Mouse (Mus musculus) monocyte, adult 59 days (primary cell): Measurements from ENCODE around the gene Hrc. TPM values are rescaled to one million over a fixed set of nuclear protein-coding genes. Genes with fewer than 3 reads are reported as not detected.

Experiments
- total RNA-seq, 2 experiments: library from RNA; stranded (reverse); gene quantifications; one replicate each; pipeline ENCODE4 v1.2.4; 2023

The Hrc gene
- total RNA-seq: not detected

DNA sequence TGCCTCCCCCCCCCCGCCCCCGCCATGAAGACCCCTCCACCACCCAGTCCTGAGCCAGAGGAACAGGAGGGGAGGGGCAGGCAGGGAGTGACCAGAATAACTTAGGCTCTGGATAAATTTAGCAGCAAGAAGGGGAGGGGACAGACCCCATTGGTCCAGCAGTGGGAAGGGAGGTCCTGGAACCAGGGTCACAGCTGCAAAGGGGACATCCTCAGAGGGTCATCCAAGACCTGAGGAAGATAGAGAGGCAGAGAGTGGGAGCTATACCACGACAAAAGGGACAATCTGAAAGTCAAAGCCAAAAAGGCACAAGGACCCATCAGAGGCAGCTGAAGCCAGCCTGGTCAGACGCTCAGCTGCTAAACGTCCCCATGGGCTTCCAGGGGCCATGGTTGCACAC lies at the start of gene Hrc:
TSS of gene Hrc (plus strand) at position 235 of the 400 bp plus-strand sequence.

DNA sequence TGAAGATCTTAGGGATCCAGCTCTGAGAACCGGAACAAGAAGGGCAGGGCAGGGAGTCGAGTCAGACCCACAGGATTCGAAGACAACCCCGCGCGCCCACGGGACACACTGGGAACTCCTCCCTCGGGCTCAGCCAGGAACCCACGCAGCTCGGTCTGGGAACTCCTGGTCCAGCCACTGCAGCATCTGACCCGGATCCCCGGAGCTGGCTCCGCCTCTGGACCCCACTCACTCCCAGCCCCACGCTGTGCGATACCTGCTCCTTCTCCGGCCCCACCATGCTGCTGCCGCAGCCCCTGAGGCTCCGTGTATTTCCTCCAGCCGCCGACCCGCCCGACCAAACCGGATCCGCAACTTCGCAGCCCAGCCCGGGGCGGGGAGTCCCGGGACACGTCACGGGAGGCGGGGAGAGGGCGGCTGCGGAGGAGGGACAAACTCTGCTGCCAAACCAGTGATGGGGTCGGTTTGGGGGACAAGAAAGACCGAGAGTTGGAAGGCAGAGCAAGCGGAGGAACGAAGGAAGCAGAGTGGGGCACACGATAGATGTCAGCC lies 1.6 kb upstream of the Hrc start, which contains the start of gene Trpm4:
TSS of gene Trpm4 (minus strand) at position 350 of the 552 bp plus-strand sequence.

DNA sequence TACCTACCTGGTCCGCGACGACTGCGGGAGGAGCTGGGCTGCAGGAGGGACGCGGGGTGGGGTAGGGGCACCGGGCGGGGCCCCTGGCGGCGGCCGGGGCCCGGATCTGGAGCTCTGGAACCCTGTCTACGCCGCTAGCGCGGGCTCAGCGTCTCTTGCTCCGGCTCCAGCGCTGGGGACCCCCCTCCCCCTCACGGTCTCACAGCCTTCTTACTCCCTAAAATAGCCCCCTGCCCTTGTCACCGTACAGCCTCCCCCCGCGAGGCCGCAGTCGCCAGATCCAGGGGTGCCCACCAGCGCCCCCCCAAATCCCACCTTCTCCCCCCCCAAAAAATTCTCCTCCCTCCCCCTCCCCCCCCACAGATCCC lies 31.5 kb downstream of the Hrc start, which contains the start of gene Ppfia3:
TSS of gene Ppfia3 (minus strand) at position 368 of the 368 bp plus-strand sequence.

DNA sequence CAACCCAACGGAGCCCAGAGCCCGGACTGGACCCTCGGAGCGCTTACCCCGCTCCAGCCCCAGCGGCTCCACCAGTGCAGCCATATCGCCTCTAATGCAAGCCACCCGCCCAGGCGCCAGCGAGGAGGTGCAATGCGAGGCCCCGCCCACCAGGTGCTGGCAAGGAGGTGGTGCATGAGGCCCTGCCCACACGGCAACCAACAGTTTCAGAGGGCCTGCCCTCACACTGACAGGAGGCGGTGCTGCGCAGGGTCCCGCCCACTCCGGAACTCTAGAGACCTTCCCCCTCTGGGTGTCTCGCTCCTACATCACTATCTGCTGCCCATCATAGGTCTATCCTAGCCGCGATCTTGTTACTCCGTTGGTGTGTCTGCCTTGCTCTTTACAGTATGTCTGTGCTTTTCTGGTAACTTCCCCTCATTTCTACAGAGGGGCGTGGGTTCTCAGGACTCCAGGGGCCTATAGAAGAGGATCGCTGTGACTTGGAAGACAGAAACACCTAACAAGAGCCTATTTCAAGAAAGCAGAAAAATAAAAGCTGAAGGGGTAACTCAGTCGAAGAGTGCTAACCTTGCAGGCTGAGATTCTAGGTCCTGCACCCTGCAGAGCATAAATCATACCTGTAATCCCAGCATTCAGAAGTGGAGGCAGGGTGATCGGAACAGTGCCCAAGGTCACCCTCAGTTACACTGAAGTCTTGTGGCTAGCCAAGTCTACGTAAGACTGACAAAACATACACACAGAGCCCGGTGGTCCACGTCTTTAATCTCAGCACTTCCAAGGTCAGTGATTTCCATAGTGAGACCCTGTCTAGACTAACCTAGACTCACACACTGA lies 35.6 kb downstream of the Hrc start, which contains the start of gene Lin7b:
TSS of gene Lin7b (minus strand) at position 109 of the 837 bp plus-strand sequence.

Other genes with a start within 250 kb of the Hrc start
- gene Rcn3, start 243.1 kb upstream of the Hrc start, total RNA-seq: 1 to 10 TPM; 3.8 to 4.9 TPM
- gene Fcgrt, start 231.4 kb upstream of the Hrc start, total RNA-seq: 100 to 1,000 TPM; 134 to 157 TPM
- gene Rps11, start 210.9 kb upstream of the Hrc start, total RNA-seq: 1,000 to 10,000 TPM; 2,292 to 2,480 TPM
- gene Rpl13a, start 206.5 kb upstream of the Hrc start, total RNA-seq: 1,000 to 10,000 TPM; 1,720 to 2,206 TPM
- gene Gm45713, start 199.1 kb upstream of the Hrc start, total RNA-seq: not detected
- 10 to 100 TPM; 38.8 to 44.7 TPM for gene Flt3l, start 198.9 kb upstream of the Hrc start, total RNA-seq
- 10 to 100 TPM; 40.7 to 42.0 TPM for gene Pih1d1, start 181.0 kb upstream of the Hrc start, total RNA-seq
- 100 to 1,000 TPM; 133 to 144 TPM for gene Aldh16a1, start 180.7 kb upstream of the Hrc start, total RNA-seq
- not detected for gene Slc17a7, start 171.3 kb upstream of the Hrc start, total RNA-seq
- not detected for gene Gfy, start 155.7 kb upstream of the Hrc start, total RNA-seq
- not detected for gene Pth2, start 154.3 kb upstream of the Hrc start, total RNA-seq
- gene Ccdc155, start 130.4 kb upstream of the Hrc start, total RNA-seq: not detected
- gene Dkkl1, start 123.1 kb upstream of the Hrc start, total RNA-seq: 1 to 10 TPM in 1 of 2 experiments, under 1 TPM in 1; 0.71 to 1.8 TPM
- 1 to 10 TPM in 1 of 2 experiments, under 1 TPM in 1; 0.46 to 3.1 TPM for gene Tead2, start 119.5 kb upstream of the Hrc start, total RNA-seq
- 100 to 1,000 TPM; 153 to 162 TPM for gene Cd37, start 96.2 kb upstream of the Hrc start, total RNA-seq
- not detected for gene Slc6a16, start 94.2 kb upstream of the Hrc start, total RNA-seq
- under 1 TPM in 1 of 2 experiments, not detected in 1; 0.27 TPM for gene Slc6a21, start 57.8 kb upstream of the Hrc start, total RNA-seq
- gene Trpm4, start 1.5 kb upstream of the Hrc start, total RNA-seq: 10 to 100 TPM; 13.8 to 14.3 TPM
- under 1 TPM; 0.18 to 0.67 TPM for gene Ppfia3, start 31.7 kb downstream of the Hrc start, total RNA-seq
- not detected for gene Lin7b, start 35.3 kb downstream of the Hrc start, total RNA-seq
- 100 to 1,000 TPM; 372 to 402 TPM for gene Snrnp70, start 60.5 kb downstream of the Hrc start, total RNA-seq
- not detected for gene Kcna7, start 70.4 kb downstream of the Hrc start, total RNA-seq
- gene Ntf5, start 78.4 kb downstream of the Hrc start, total RNA-seq: not detected
- gene Lhb, start 85.5 kb downstream of the Hrc start, total RNA-seq: not detected
- 10 to 100 TPM in 1 of 2 experiments, 1 to 10 TPM in 1; 7.7 to 10.9 TPM for gene Gys1, start 99.6 kb downstream of the Hrc start, total RNA-seq
- gene Ruvbl2, start 102.8 kb downstream of the Hrc start, total RNA-seq: 10 to 100 TPM; 27.3 to 29.0 TPM
- gene Ftl1, start 124.6 kb downstream of the Hrc start, total RNA-seq: 1,000 to 10,000 TPM; 2,883 to 3,990 TPM
- 100 to 1,000 TPM; 111 to 121 TPM for gene Bax, start 131.6 kb downstream of the Hrc start, total RNA-seq
- not detected for gene Tulp2, start 146.6 kb downstream of the Hrc start, total RNA-seq
- 1 to 10 TPM; 1.3 to 1.7 TPM for gene Gm45808, start 151.5 kb downstream of the Hrc start, total RNA-seq
- gene Dhdh, start 153.5 kb downstream of the Hrc start, total RNA-seq: 10 to 100 TPM; 10.4 to 11.5 TPM
- gene Nucb1, start 175.1 kb downstream of the Hrc start, total RNA-seq: 100 to 1,000 TPM; 153 to 162 TPM
- 100 to 1,000 TPM; 820 to 877 TPM for gene Ppp1r15a, start 191.0 kb downstream of the Hrc start, total RNA-seq
- gene Plekha4, start 191.0 kb downstream of the Hrc start, total RNA-seq: under 1 TPM; 0.71 to 0.79 TPM
- under 1 TPM in 1 of 2 experiments, not detected in 1; 0.39 TPM for gene Hsd17b14, start 219.6 kb downstream of the Hrc start, total RNA-seq
- 10 to 100 TPM; 64.9 to 67.0 TPM for gene Bcat2, start 234.9 kb downstream of the Hrc start, total RNA-seq